ENCODE assay signal across 8 mouse cellular contexts in genomic region chr10:44457791-44458533, GRCm38 (mm10).
A peak's percentile ranks its signal among the peaks of the same experiment; 100 is the strongest.
DNase-seq lines count a peak whose midpoint lies in the region; ATAC-seq lines count a peak whose summit lies in the region.

No protein-coding gene starts in this region.

- H3K36me3 ChIP-seq in kidney, embryonic 16.5 days (ENCODE audit: insufficient read depth, low read length): no peaks in the 10 kb centered on the region
- no peaks in the 10 kb centered on the region for H3K36me3 ChIP-seq in hindbrain, embryonic 13.5 days
- H3K36me3 ChIP-seq in midbrain, embryonic 15.5 days (replicated peaks): no peaks in the 10 kb centered on the region

- no peak overlapping the region for H3K27ac ChIP-seq in kidney, embryonic 16.5 days (ENCODE audit: low read length)
- peak overlapping the region; percentile 27 for H3K27ac ChIP-seq in brown adipose tissue, adult 24 weeks (replicated peaks; ENCODE audit: low read depth, low read length)
- no peak overlapping the region for H3K27ac ChIP-seq in hindbrain, embryonic 13.5 days
- H3K27ac ChIP-seq in midbrain, embryonic 15.5 days: no peak overlapping the region

- H3K9ac ChIP-seq in kidney, embryonic 16.5 days (replicated peaks; ENCODE audit: low read length): peak overlapping the region; percentile 50
- H3K9ac ChIP-seq in hindbrain, embryonic 13.5 days: peak overlapping the region; percentile 72
- peak overlapping the region; percentile 24; the same call in 1 of the 2 replicates for H3K9ac ChIP-seq in midbrain, embryonic 15.5 days

- H3K4me2 ChIP-seq in kidney, embryonic 16.5 days (replicated peaks; ENCODE audit: low read depth, low read length): peak overlapping the region; percentile 90
- peak overlapping the region; percentile 95 for H3K4me2 ChIP-seq in hindbrain, embryonic 13.5 days
- peak overlapping the region; percentile 96 for H3K4me2 ChIP-seq in midbrain, embryonic 15.5 days

- no peak for ATAC-seq in kidney, embryonic 16.5 days (ENCODE audit: low FRiP score, low TSS enrichment)
- no peak for ATAC-seq in hindbrain, embryonic 13.5 days (ENCODE audit: low FRiP score)
- no peak for ATAC-seq in midbrain, embryonic 15.5 days (replicated peaks)

- no peaks in the 10 kb centered on the region for H3K9me3 ChIP-seq in kidney, embryonic 16.5 days (ENCODE audit: low read length)
- H3K9me3 ChIP-seq in hindbrain, embryonic 13.5 days: no peaks in the 10 kb centered on the region
- no peaks in the 10 kb centered on the region for H3K9me3 ChIP-seq in midbrain, embryonic 15.5 days

- H3K4me3 ChIP-seq in kidney, embryonic 16.5 days (ENCODE audit: low read length): peak overlapping the region; percentile 52
- peak overlapping the region; percentile 69 for H3K4me3 ChIP-seq in brown adipose tissue, adult 24 weeks (ENCODE audit: insufficient read depth, low read depth, low read length)
- H3K4me3 ChIP-seq in hindbrain, embryonic 13.5 days: peak overlapping the region; percentile 66
- H3K4me3 ChIP-seq in midbrain, embryonic 15.5 days: peak overlapping the region; percentile 75

- H3K4me1 ChIP-seq in kidney, embryonic 16.5 days (ENCODE audit: insufficient read depth, low read length): peaks cover 12% of the 10 kb centered on the region; the same call in 1 of the 2 replicates
- peaks cover 2% of the 10 kb centered on the region; the same call in 1 of the 2 replicates for H3K4me1 ChIP-seq in brown adipose tissue, adult 24 weeks (ENCODE audit: control insufficient read depth, insufficient read depth, insufficient read length, low read length)
- peaks cover 23% of the 10 kb centered on the region for H3K4me1 ChIP-seq in hindbrain, embryonic 13.5 days (replicated peaks)
- peaks cover 29% of the 10 kb centered on the region for H3K4me1 ChIP-seq in midbrain, embryonic 15.5 days

- under 1% methylated on average over 25 of the region's 25 CpGs for whole genome bisulfite sequencing in kidney, embryonic 16.5 days
- WGBS in hindbrain, embryonic 13.5 days: under 1% methylated on average over 25 of the region's 25 CpGs
- WGBS in midbrain, embryonic 15.5 days: under 1% methylated on average over 25 of the region's 25 CpGs

- H3K27me3 ChIP-seq in kidney, embryonic 16.5 days (ENCODE audit: insufficient read depth, low read length): peaks cover 40% of the 10 kb centered on the region
- peaks cover 54% of the 10 kb centered on the region for H3K27me3 ChIP-seq in hindbrain, embryonic 13.5 days
- H3K27me3 ChIP-seq in midbrain, embryonic 15.5 days (replicated peaks): peaks cover 24% of the 10 kb centered on the region

- DNase-seq in kidney, postnatal 4 days: no peak
- DNase-seq in layer of hippocampus, adult 8-10 months (ENCODE audit: low spot score in 2 of 2): no peak
- no peak for DNase-seq in layer of hippocampus, postnatal 25 days (ENCODE audit: extremely low spot score in 1 of 2, low spot score in 1 of 2)
- DNase-seq in frontal cortex, postnatal 14 days (ENCODE audit: low spot score in 2 of 2): no peak
